Mouse (Mus musculus): ENCODE results near the gene Brca1.

GRCm38 (mm10) chr11:101582054-101583035, 30.6 kb upstream of the Brca1 start, which contains the start of gene Tmem106a:
- TF ChIP-seq POLR2A (IDR thresholded peaks at IDR 0.05; ENCODE audit: borderline replicate concordance, control insufficient read depth, low read depth, low read length) (no peak), CTCF (IDR thresholded peaks at IDR 0.05; ENCODE audit: control insufficient read depth, insufficient read depth, low read length) (no peak)
